Mouse (Mus musculus) embryonic fibroblast, embryonic 13.5 days (primary cell): Measurements from ENCODE around the gene Eif4enif1.
"Not testable (repeated sequence)": the region's sequence is repeated elsewhere in the genome, so short reads cannot be mapped to it uniquely, and the experiment has no call there.

ENCODE experiments used
- CTCF ChIP-seq: IDR thresholded peaks from 2 replicates; pipeline ENCODE4 v1.5.1; 2011; ENCODE audit warnings: mild to moderate bottlenecking, control low read depth, low read length, moderate library complexity, borderline replicate concordance; ENCODE audit not compliant: insufficient read depth
- POLR2A ChIP-seq: IDR thresholded peaks from 2 replicates; pipeline ENCODE4 v1.6.1; 2011; ENCODE audit warnings: low read depth, mild to moderate bottlenecking, control low read depth, low read length, moderate library complexity

DNA sequence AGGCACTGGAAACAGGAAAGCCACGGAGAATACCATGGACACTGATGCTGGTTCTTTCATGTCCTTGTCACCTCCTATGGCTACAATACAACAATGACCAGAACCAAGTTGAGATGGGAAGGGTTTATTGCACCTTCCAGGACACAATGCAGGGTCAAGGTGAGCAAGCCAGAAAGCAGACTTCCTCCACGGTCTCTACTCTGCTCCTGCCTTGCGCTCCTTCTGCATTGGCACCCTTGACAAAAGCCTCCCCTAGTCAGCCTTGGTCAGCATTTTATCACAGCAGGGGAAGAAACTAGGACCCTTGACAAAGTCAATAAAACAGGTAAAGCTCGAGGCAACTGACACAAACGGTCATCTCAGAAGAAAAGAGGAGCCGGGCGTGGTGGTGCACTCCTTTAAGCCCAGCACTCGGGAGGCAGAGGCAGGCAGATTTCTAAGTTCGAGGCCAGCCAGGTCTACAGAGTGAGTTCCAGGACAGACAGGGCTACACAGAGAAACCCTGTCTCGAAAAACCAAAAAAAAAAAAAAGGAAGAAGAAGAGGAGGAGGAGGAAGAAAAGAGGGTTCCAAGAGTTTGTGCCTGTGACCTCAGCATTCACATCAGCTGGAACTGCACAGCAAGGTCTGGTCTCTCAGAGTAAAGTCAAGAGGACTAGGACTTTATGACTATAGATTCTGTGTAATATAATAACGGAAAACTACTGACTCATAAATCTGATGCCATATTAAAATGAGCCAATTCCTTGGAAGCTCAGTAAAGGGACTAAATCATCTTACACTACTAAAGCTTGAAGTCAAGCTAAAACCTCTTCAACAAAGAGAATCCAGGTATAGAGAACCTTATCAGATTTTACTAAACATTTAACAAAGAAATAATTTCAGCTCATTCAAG lies 28.5 kb upstream of the Eif4enif1 start:
- not testable (repeated sequence) for TF ChIP-seq CTCF, POLR2A
